Mouse (Mus musculus) liver, postnatal 0 days (tissue): ENCODE data around the gene Gspt1.

Experiments used
- CTCF ChIP-seq: sonication (generic); IDR thresholded peaks from 2 replicates; pipeline ENCODE4 v1.5.1; 2016; ENCODE audit warnings: antibody characterized with exemption, low read depth
- EP300 ChIP-seq: IDR thresholded peaks from 2 replicates; pipeline ENCODE4 v1.6.1; 2016; ENCODE audit warnings: antibody characterized with exemption, low read depth, mild to moderate bottlenecking

- TF ChIP-seq CTCF (no peak), EP300 (no peak)
Observed at GRCm38 (mm10) chr16:11193231-11193630, 60.9 kb downstream of the Gspt1 start.
